Mouse (Mus musculus) neutrophil, adult 5-6 weeks (primary cell): ENCODE results near the gene 2810408A11Rik. TPM values are rescaled to one million over a fixed set of nuclear protein-coding genes. Genes with fewer than 3 reads are reported as not detected.
"Not testable (repeated sequence)": the region's sequence is repeated elsewhere in the genome, so short reads cannot be mapped to it uniquely, and the experiment has no call there.

Experiments
- ATAC-seq: fragments of 151-379, 151-347 bp; 2 replicates; pipeline ENCODE4 v1.8.0; 2017; ENCODE audit warnings: mild to moderate bottlenecking, moderate TSS enrichment; ENCODE audit not compliant: insufficient number of reproducible peaks, poor library complexity, low FRiP score, severe bottlenecking; ENCODE audit errors: extremely low read depth
- total RNA-seq: library from RNA; stranded (forward); fragments of 200-1000 nt; gene quantifications from 2 replicates; pipeline ENCODE4 v1.2.3, GENCODE M21; 2017

Gene 2810408A11Rik
- total RNA-seq, 1 experiment from 2014 or later = 2.8 TPM

GRCm38 (mm10) chr11:69864138-69864860, 36.5 kb downstream of the 2810408A11Rik start:
- no peak for ATAC-seq

- ATAC-seq = not testable (repeated sequence)
Measured at GRCm38 (mm10) chr11:69863729-69864128, 37.1 kb downstream of the 2810408A11Rik start.

- ATAC-seq = no peak
Measured at GRCm38 (mm10) chr11:69858113-69858998, 42.4 kb downstream of the 2810408A11Rik start, which contains the start of gene Tnk1. Gene Tnk1 (minus strand): TSS chr11:69858730.

GRCm38 (mm10) chr11:69855347-69855746, 45.4 kb downstream of the 2810408A11Rik start:
- no peak for ATAC-seq

GRCm38 (mm10) chr11:69854680-69855079, 46.1 kb downstream of the 2810408A11Rik start:
- ATAC-seq = no peak

- ATAC-seq = no peak
Measured at GRCm38 (mm10) chr11:69853994-69854393, 46.8 kb downstream of the 2810408A11Rik start.

- no peak for ATAC-seq
Measured at GRCm38 (mm10) chr11:69850754-69851153, 50.0 kb downstream of the 2810408A11Rik start.

- no peak for ATAC-seq
Measured at GRCm38 (mm10) chr11:69849884-69850283, 50.9 kb downstream of the 2810408A11Rik start.

GRCm38 (mm10) chr11:69849128-69849527, 51.7 kb downstream of the 2810408A11Rik start:
- no peak for ATAC-seq

GRCm38 (mm10) chr11:69848021-69848420, 52.8 kb downstream of the 2810408A11Rik start:
- no peak for ATAC-seq

Other genes starting within 250 kb of the 2810408A11Rik start
- gene Sox15, start 245.7 kb downstream of the 2810408A11Rik start, total RNA-seq = 1.5 and 2.1 TPM in 2 replicates
- 35.6 and 41.3 TPM in 2 replicates for gene Mpdu1, start 238.3 kb downstream of the 2810408A11Rik start, total RNA-seq
- gene Cd68, start 234.8 kb downstream of the 2810408A11Rik start, total RNA-seq = 82.6 and 91.5 TPM in 2 replicates
- gene Eif4a1, start 228.6 kb downstream of the 2810408A11Rik start, total RNA-seq = 265 and 300 TPM in 2 replicates
- gene Senp3, start 218.9 kb downstream of the 2810408A11Rik start, total RNA-seq = 92.3 and 106 TPM in 2 replicates
- 3.3 and 3.7 TPM in 2 replicates for gene Tnfsf13, start 215.2 kb downstream of the 2810408A11Rik start, total RNA-seq
- gene Tnfsf12, start 205.1 kb downstream of the 2810408A11Rik start, total RNA-seq = 0.70 and 0.74 TPM in 2 replicates
- 0.58 and 0.86 TPM in 2 replicates for gene Tnfsfm13, start 204.9 kb downstream of the 2810408A11Rik start, total RNA-seq
- 40.2 and 59.4 TPM in 2 replicates for gene Polr2a, start 142.3 kb downstream of the 2810408A11Rik start, total RNA-seq
- gene Slc35g3, start 139.0 kb downstream of the 2810408A11Rik start, total RNA-seq = not detected in 2 replicates
- gene Zbtb4, start 135.1 kb downstream of the 2810408A11Rik start, total RNA-seq = 22.0 and 27.8 TPM in 2 replicates
- gene Chrnb1, start 105.0 kb downstream of the 2810408A11Rik start, total RNA-seq = 3.5 and 5.3 TPM in 2 replicates
- gene Fgf11, start 99.1 kb downstream of the 2810408A11Rik start, total RNA-seq = not detected in 2 replicates
- 0.58 TPM in 1 of 2 replicates, not detected in the other for gene Tmem102, start 95.4 kb downstream of the 2810408A11Rik start, total RNA-seq
- gene Gm39566, start 85.7 kb downstream of the 2810408A11Rik start, total RNA-seq = not detected in 2 replicates
- 0.47 TPM in 1 of 2 replicates, not detected in the other for gene Spem2, start 82.5 kb downstream of the 2810408A11Rik start, total RNA-seq
- not detected in 2 replicates for gene Spem1, start 78.8 kb downstream of the 2810408A11Rik start, total RNA-seq
- 0.12 TPM in 1 of 2 replicates, not detected in the other for gene Nlgn2, start 63.2 kb downstream of the 2810408A11Rik start, total RNA-seq
- gene Tmem256, start 62.5 kb downstream of the 2810408A11Rik start, total RNA-seq = 9.1 and 13.3 TPM in 2 replicates
- gene Plscr3, start 54.6 kb downstream of the 2810408A11Rik start, total RNA-seq = 4.4 and 5.0 TPM in 2 replicates
- not detected in 2 replicates for gene Tnk1, start 42.3 kb downstream of the 2810408A11Rik start, total RNA-seq
- gene Tmem95, start 23.0 kb downstream of the 2810408A11Rik start, total RNA-seq = not detected in 2 replicates
- gene Kctd11, start 19.6 kb downstream of the 2810408A11Rik start, total RNA-seq = 9.0 and 9.5 TPM in 2 replicates
- 245 and 247 TPM in 2 replicates for gene Acap1, start 5.4 kb downstream of the 2810408A11Rik start, total RNA-seq
- gene Neurl4, start 85 bp upstream of the 2810408A11Rik start, total RNA-seq = 64.1 and 71.1 TPM in 2 replicates
- 103 TPM in 2 replicates for gene Gps2, start 12.9 kb upstream of the 2810408A11Rik start, total RNA-seq
- gene Eif5a, start 21.0 kb upstream of the 2810408A11Rik start, total RNA-seq = 155 and 165 TPM in 2 replicates
- gene Ybx2, start 34.8 kb upstream of the 2810408A11Rik start, total RNA-seq = not detected in 2 replicates
- gene Slc2a4, start 47.2 kb upstream of the 2810408A11Rik start, total RNA-seq = not detected in 2 replicates
- gene Cldn7, start 63.8 kb upstream of the 2810408A11Rik start, total RNA-seq = 0.47 TPM in 1 of 2 replicates, not detected in the other
- gene Ctdnep1, start 80.2 kb upstream of the 2810408A11Rik start, total RNA-seq = 31.4 and 42.8 TPM in 2 replicates
- gene Elp5, start 81.5 kb upstream of the 2810408A11Rik start, total RNA-seq = 21.6 and 23.2 TPM in 2 replicates
- gene Gabarap, start 90.2 kb upstream of the 2810408A11Rik start, total RNA-seq = 397 and 455 TPM in 2 replicates
- 74.4 and 80.3 TPM in 2 replicates for gene Phf23, start 94.8 kb upstream of the 2810408A11Rik start, total RNA-seq
- 41.0 and 41.7 TPM in 2 replicates for gene Dvl2, start 99.6 kb upstream of the 2810408A11Rik start, total RNA-seq
- 45.2 and 46.7 TPM in 2 replicates for gene Acadvl, start 114.4 kb upstream of the 2810408A11Rik start, total RNA-seq
- 2.4 and 2.9 TPM in 2 replicates for gene Dlg4, start 116.0 kb upstream of the 2810408A11Rik start, total RNA-seq
- gene Asgr1, start 153.1 kb upstream of the 2810408A11Rik start, total RNA-seq = not detected in 2 replicates
- gene Asgr2, start 191.7 kb upstream of the 2810408A11Rik start, total RNA-seq = not detected in 2 replicates
- gene Mgl2, start 229.3 kb upstream of the 2810408A11Rik start, total RNA-seq = not detected in 2 replicates